Mouse (Mus musculus): Measurements from ENCODE around the gene Rxfp3.

- TF ChIP-seq CTCF (IDR thresholded peaks at IDR 0.05; ENCODE audit: extremely low read depth, insufficient read depth, insufficient read length, insufficient replicate concordance) (no peak), POLR2A (IDR thresholded peaks at IDR 0.05; ENCODE audit: low read depth, low read length) (no peak)
These were observed 47.2 kb upstream of the Rxfp3 start for GRCm38 (mm10) chr15:11084993-11085365.

Data from spleen, adult 2 months (tissue).